Mouse (Mus musculus) thymus, adult 2 months (tissue): ENCODE measurements around the gene Ano10. TPM values are rescaled to one million over a fixed set of nuclear protein-coding genes. Genes with fewer than 3 reads are reported as not detected.

Source experiments
- DNase-seq: peaks from one replicate; pipeline ENCODE4 v3.0.0; 2021
- H3K27ac ChIP-seq: fragments of 200-500 bp; 2 replicates; pipeline ENCODE4 v1.5.1; 2012; ENCODE audit warnings: low read length, control low read depth; ENCODE audit not compliant: control insufficient read depth, insufficient read depth
- H3K27me3 ChIP-seq: fragments of 200-500 bp; 2 replicates; pipeline ENCODE4 v1.6.1; 2012; ENCODE audit warnings: mild to moderate bottlenecking, low read length, moderate library complexity, mixed read lengths; ENCODE audit not compliant: control insufficient read depth, insufficient read depth
- H3K36me3 ChIP-seq: fragments of 200-500 bp; 2 replicates; pipeline ENCODE4 v1.6.1; 2012; ENCODE audit warnings: mild to moderate bottlenecking, low read length, moderate library complexity; ENCODE audit not compliant: control insufficient read depth, insufficient read depth
- H3K4me1 ChIP-seq: fragments of 200-500 bp; replicated peaks from 2 replicates; pipeline ENCODE4 v1.6.1; 2012; ENCODE audit warnings: low read length; ENCODE audit not compliant: control insufficient read depth, insufficient read depth
- H3K4me3 ChIP-seq: fragments of 200-500 bp; 2 replicates; pipeline ENCODE4 v1.5.1; 2012; ENCODE audit warnings: mild to moderate bottlenecking, low read length, control low read depth, moderate library complexity; ENCODE audit not compliant: control insufficient read depth, insufficient read depth
- CTCF ChIP-seq: fragments of 200-500 bp; IDR thresholded peaks from 2 replicates; pipeline ENCODE4 v1.5.1; 2012; ENCODE audit warnings: mild to moderate bottlenecking, control low read depth, low read length, moderate library complexity, borderline replicate concordance; ENCODE audit not compliant: control insufficient read depth, poor library complexity, insufficient read depth; ENCODE audit errors: extremely low read depth
- POLR2A ChIP-seq: fragments of 200-500 bp; IDR thresholded peaks from 2 replicates; pipeline ENCODE4 v1.6.1; 2012; ENCODE audit warnings: mild to moderate bottlenecking, low read length, control low read depth, moderate library complexity; ENCODE audit not compliant: control insufficient read depth, poor library complexity, insufficient read depth; ENCODE audit errors: extremely low read depth
- WGBS: fragments of 180-500 bp; shearing (Covaris S2); methylation state at CpG from one replicate; pipeline ENCODE4 v1.1.7; 2018; 5-methylcytosine and 5-hydroxymethylcytosine counted together
- polyA plus RNA-seq: library from polyadenylated mRNA; depleted of rRNA; stranded (reverse); fragments of >200 nt; gene quantifications from 2 replicates; pipeline ENCODE4 v1.2.3, GENCODE M21; 2012

Ano10 gene
- polyA plus RNA-seq, 1 experiment, result 41.3 TPM

- Histone ChIP-seq H3K4me1 (0 out of 2 replicates have a peak, but pooled peaks cover 4% of the 10 kb centered on the region), H3K27ac (no peak overlapping the region), H3K4me3 (no peak overlapping the region), H3K27me3 (no peaks in the 10 kb centered on the region), H3K36me3 (peaks cover 20% of the 10 kb centered on the region)
- TF ChIP-seq CTCF, result no peak
- no peak for TF ChIP-seq POLR2A
- 92% methylated on average over 2 of the region's 2 CpGs for WGBS
- DNase-seq, result no peak
Measured at GRCm38 (mm10) chr9:122139236-122139635, 155.0 kb downstream of the Ano10 start.

GRCm38 (mm10) chr9:122138371-122139029 lies 155.7 kb downstream of the Ano10 start:
- Histone ChIP-seq H3K4me3 (no peak overlapping the region), H3K27me3 (no peaks in the 10 kb centered on the region), H3K36me3 (peaks cover 18% of the 10 kb centered on the region), H3K4me1 (0 out of 2 replicates have a peak, but pooled peaks cover 4% of the 10 kb centered on the region), H3K27ac (no peak overlapping the region)
- WGBS, result 99% methylated on average over 4 of the region's 4 CpGs
- no peak for DNase-seq
- no peak for TF ChIP-seq CTCF
- no peak for TF ChIP-seq POLR2A

- no peaks in the 10 kb centered on the region for H3K27me3 ChIP-seq
- TF ChIP-seq CTCF (no peak), POLR2A (no peak)
- H3K27ac ChIP-seq, result no peak overlapping the region
- H3K4me1 ChIP-seq, result 0 out of 2 replicates have a peak, but pooled peaks cover 4% of the 10 kb centered on the region
- H3K36me3 ChIP-seq, result peaks cover 18% of the 10 kb centered on the region
- 97% methylated on average over 1 of the region's 1 CpGs for WGBS
- DNase-seq, result no peak
- H3K4me3 ChIP-seq, result no peak overlapping the region
Measured at GRCm38 (mm10) chr9:122137960-122138359, 156.3 kb downstream of the Ano10 start.

- H3K27ac ChIP-seq, result no peak overlapping the region
- TF ChIP-seq POLR2A, result no peak
- no peak for TF ChIP-seq CTCF
- H3K4me1 ChIP-seq, result peaks cover 9% of the 10 kb centered on the region
- H3K27me3 ChIP-seq, result no peaks in the 10 kb centered on the region
- DNase-seq, result no peak
- 88% methylated on average over 2 of the region's 2 CpGs for WGBS
- H3K4me3 ChIP-seq, result no peak overlapping the region
- H3K36me3 ChIP-seq, result peaks cover 18% of the 10 kb centered on the region
Measured at GRCm38 (mm10) chr9:122135885-122136170, 158.4 kb downstream of the Ano10 start.

- no peaks in the 10 kb centered on the region for H3K27me3 ChIP-seq
- TF ChIP-seq POLR2A (no peak), CTCF (no peak)
- no peak overlapping the region for H3K27ac ChIP-seq
- peaks cover 18% of the 10 kb centered on the region for H3K36me3 ChIP-seq
- H3K4me1 ChIP-seq, result peaks cover 12% of the 10 kb centered on the region
- no peak overlapping the region for H3K4me3 ChIP-seq
- DNase-seq, result no peak
- WGBS, result 96% methylated on average over 1 of the region's 1 CpGs
Measured at GRCm38 (mm10) chr9:122135095-122135884, 158.9 kb downstream of the Ano10 start.

- peaks cover 25% of the 10 kb centered on the region for H3K4me1 ChIP-seq
- TF ChIP-seq CTCF (no peak), POLR2A (no peak)
- no peak overlapping the region for H3K4me3 ChIP-seq
- DNase-seq, result no peak
- H3K27ac ChIP-seq, result no peak overlapping the region
- no peaks in the 10 kb centered on the region for H3K27me3 ChIP-seq
- 92% methylated on average over 7 of the region's 7 CpGs for whole genome bisulfite sequencing
- peaks cover 5% of the 10 kb centered on the region for H3K36me3 ChIP-seq
Measured at GRCm38 (mm10) chr9:122132145-122132544, 162.1 kb downstream of the Ano10 start.
